Mouse (Mus musculus) cerebral cortex, adult 2 months (tissue): ENCODE results near the gene Hspa1a.

Source experiments
- WGBS: fragments of 180-500 bp; shearing (Covaris S2); methylation state at CpG from one replicate; pipeline ENCODE4 v1.1.7; 2018; 5-methylcytosine and 5-hydroxymethylcytosine counted together

Hspa1a gene

DNA sequence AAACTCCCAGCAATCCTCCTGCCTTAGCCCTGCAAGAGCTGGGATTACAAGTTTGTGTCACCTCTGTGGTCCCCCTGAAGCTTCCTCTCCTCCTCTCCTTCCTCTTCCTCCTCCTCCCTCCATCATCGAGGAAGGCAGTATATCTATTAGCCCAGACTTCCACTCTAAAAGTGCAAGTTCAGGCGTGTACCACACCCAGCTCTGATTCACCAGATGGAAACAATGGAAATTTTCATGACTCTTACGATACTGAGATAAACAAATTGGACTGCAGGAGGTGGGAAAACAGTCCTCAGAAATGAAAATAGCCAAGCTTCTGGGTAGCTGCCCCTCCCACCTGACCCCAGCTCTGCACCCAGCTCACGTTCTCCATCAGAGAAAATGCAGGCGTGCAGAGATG, 6.3 kb downstream of the Hspa1a start:
- 71% methylated on average over 5 of the region's 5 CpGs for WGBS

DNA sequence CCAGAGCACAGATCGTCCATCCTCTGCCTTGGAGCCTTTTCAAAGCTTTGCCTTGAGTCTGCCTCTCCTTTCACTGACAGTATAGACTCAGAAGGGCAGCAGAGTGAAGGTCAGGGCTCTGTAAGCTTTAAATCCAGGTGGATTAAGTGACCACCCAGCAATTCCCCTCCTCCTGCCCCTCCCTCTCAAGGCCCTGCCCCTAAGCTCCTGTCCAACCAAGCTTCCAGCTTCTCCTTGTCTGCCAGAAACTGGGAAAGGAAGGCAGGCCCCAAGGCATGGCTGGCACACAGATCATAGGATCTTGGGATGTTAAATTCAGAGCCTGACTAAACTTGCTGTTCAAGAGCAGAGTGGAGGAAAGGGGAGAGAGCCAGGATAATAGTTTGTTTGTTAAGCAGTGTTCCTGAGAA, 7.3 kb downstream of the Hspa1a start:
- WGBS = 38% methylated on average over 1 of the region's 1 CpGs

- WGBS = 88% methylated on average over 1 of the region's 1 CpGs
Observed at GRCm38 (mm10) chr17:34962841-34963240, 9.1 kb downstream of the Hspa1a start.

GRCm38 (mm10) chr17:34962125-34962524, 9.8 kb downstream of the Hspa1a start:
- 34% methylated on average over 3 of the region's 3 CpGs for WGBS

DNA sequence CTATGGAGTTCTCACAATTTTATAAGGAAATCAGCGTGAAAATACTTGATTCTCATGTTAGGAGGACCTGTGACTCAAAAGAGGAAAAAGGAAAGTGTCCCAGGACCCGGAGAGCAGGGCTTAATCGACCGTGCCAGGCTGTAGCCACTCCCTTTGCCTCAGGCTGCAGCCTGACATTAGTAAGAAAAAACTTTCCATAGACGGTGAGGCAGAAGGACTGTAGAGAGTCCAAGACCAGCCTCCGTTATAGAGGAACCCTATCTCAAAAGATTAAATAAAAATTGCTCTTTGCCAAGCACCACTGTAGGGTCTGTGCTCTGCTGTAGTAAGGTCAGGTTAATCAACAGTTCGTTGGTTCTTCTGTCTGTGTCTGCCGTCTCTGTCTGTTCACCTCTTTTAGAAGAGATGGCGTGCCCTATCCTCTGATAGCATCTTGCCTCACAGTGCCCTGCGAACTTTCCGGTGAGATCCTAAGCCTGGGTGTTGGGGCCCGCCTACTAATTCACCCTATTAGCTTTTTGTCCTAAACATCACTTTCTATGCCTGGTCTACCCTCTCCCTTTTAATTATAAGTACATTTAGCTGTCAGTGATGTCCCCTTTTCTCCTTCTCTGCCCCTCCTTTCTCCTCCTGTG, 12.0 kb downstream of the Hspa1a start:
- WGBS = 23% methylated on average over 12 of the region's 12 CpGs

GRCm38 (mm10) chr17:34959130-34959778, 12.7 kb downstream of the Hspa1a start, which contains the start of gene Hspa1b:
Hspa1b (minus strand) TSS chr17:34959238.
- 0% methylated on average over 30 of the region's 32 CpGs for WGBS

DNA sequence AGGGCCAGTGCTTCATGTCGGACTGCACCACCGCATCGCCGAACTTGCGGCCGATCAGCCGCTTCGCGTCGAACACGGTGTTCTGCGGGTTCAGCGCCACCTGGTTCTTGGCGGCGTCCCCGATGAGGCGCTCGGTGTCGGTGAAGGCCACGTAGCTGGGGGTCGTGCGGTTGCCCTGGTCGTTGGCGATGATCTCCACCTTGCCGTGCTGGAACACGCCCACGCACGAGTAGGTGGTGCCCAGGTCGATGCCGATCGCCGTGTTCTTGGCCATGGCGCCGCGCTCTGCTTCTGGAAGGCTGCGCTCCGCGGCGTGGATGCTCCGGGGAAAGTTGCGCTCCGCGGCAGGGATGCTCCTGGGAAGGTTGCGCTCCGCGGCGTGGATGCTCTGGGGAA, 13.2 kb downstream of the Hspa1a start:
- 0% methylated on average over 30 of the region's 47 CpGs for WGBS

DNA sequence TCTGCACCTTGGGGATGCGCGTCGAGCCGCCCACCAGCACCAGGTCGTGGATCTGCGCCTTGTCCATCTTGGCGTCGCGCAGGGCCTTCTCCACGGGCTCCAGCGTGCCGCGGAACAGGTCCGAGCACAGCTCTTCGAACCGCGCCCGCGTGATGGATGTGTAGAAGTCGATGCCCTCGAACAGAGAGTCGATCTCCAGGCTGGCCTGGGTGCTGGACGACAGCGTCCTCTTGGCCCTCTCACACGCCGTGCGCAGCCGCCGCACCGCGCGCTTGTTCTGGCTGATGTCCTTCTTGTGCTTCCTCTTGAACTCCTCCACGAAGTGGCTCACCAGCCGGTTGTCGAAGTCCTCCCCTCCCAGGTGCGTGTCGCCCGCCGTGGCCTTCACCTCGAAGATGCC, 14.0 kb downstream of the Hspa1a start:
- 26% methylated on average over 31 of the region's 40 CpGs for WGBS

GRCm38 (mm10) chr17:34957291-34957690, 14.7 kb downstream of the Hspa1a start:
- 12% methylated on average over 39 of the region's 40 CpGs for WGBS

DNA sequence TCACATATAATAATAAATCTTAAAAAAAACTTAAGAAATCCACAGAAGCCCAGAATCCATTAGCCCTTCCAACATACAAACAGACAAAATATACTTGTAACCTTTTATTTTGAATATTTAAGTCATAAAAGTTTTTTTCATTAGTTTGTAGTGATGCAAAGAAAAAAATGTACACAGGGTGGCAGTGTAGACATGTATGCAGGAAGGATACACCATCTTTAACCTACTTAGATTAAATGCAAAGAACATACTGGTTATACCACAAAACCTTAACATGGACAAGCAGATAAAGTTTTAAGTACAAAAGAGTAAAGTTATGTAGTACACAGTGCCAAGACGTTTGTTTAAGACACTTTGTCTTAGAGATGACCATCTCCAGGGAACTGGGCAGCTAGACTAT, 15.6 kb downstream of the Hspa1a start:
- 45% methylated on average over 1 of the region's 1 CpGs for WGBS

GRCm38 (mm10) chr17:34955884-34956283, 16.1 kb downstream of the Hspa1a start:
- 85% methylated on average over 3 of the region's 3 CpGs for WGBS

- WGBS = 85% methylated on average over 4 of the region's 4 CpGs
Observed at GRCm38 (mm10) chr17:34954831-34955230, 17.1 kb downstream of the Hspa1a start.

DNA sequence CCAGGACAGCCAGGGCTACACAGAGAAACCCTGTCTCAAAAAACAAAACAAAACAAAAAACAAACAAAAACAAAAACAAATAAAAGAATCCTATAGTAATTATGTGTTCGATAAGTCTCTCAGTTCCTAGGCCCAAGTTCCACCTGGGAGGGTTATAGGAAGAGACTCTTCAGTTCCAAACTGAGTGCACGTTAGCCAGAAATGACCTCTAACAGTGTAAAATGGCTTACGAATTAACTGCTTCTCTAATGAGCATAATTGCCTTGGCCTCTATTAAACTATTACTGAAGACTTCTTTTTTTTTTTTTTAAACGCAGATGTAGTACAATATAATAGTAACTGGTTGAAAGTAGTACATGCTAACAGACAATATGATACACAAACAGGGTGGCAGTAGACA, 18.1 kb downstream of the Hspa1a start:
- WGBS = 91% methylated on average over 4 of the region's 4 CpGs

GRCm38 (mm10) chr17:34953258-34953657, 18.7 kb downstream of the Hspa1a start:
- 76% methylated on average over 3 of the region's 3 CpGs for WGBS

GRCm38 (mm10) chr17:34952378-34953040, 19.4 kb downstream of the Hspa1a start:
- WGBS = 1% methylated on average over 23 of the region's 23 CpGs

- WGBS = 1% methylated on average over 29 of the region's 29 CpGs
Observed at GRCm38 (mm10) chr17:34951636-34952377, 20.1 kb downstream of the Hspa1a start.

- WGBS = 23% methylated on average over 10 of the region's 10 CpGs
Observed at GRCm38 (mm10) chr17:34950514-34951455, 21.2 kb downstream of the Hspa1a start.

- 54% methylated on average over 4 of the region's 4 CpGs for WGBS
Observed at GRCm38 (mm10) chr17:34949553-34949969, 22.4 kb downstream of the Hspa1a start.

GRCm38 (mm10) chr17:34948721-34949552, 23.0 kb downstream of the Hspa1a start:
- 62% methylated on average over 9 of the region's 9 CpGs for WGBS

GRCm38 (mm10) chr17:34947606-34948005, 24.4 kb downstream of the Hspa1a start:
- WGBS = 20% methylated on average over 8 of the region's 8 CpGs
